Mouse (Mus musculus) heart, adult 2 months (tissue): ENCODE data around the gene Tmprss12. TPM values are rescaled to one million over a fixed set of nuclear protein-coding genes. Genes with fewer than 3 reads are reported as not detected.
"Not testable (repeated sequence)": the region's sequence is repeated elsewhere in the genome, so short reads cannot be mapped to it uniquely, and the experiment has no call there.

Experiments used
- DNase-seq, 2 experiments: peaks; one replicate each; pipeline ENCODE4 v3.0.0; 2021
- H3K27ac ChIP-seq: fragments of 200-600 bp; 2 replicates; pipeline ENCODE4 v1.8.1; 2022
- H3K27me3 ChIP-seq: fragments of 200-500 bp; 2 replicates; pipeline ENCODE4 v1.6.1; 2012; ENCODE audit warnings: mild to moderate bottlenecking, low read length, inconsistent platforms, mixed read lengths; ENCODE audit not compliant: control insufficient read depth, insufficient read depth
- H3K36me3 ChIP-seq: fragments of 200-500 bp; 2 replicates; pipeline ENCODE4 v1.6.1; 2012; ENCODE audit warnings: low read length, inconsistent platforms; ENCODE audit not compliant: control insufficient read depth, insufficient read depth
- H3K4me1 ChIP-seq: fragments of 200-500 bp; 2 replicates; pipeline ENCODE4 v1.6.1; 2011; ENCODE audit warnings: low read length; ENCODE audit not compliant: control insufficient read depth, insufficient read depth
- H3K4me3 ChIP-seq: fragments of 200-600 bp; 2 replicates; pipeline ENCODE4 v1.8.1; 2022
- H3K79me2 ChIP-seq: fragments of 200-500 bp; replicated peaks from 2 replicates; pipeline ENCODE4 v1.6.1; 2012; ENCODE audit warnings: mild to moderate bottlenecking, inconsistent platforms, low read length, moderate library complexity, mixed read lengths; ENCODE audit not compliant: control insufficient read depth, insufficient read depth
- H3K9ac ChIP-seq: fragments of 200-500 bp; 2 replicates; pipeline ENCODE4 v1.6.1; 2012; ENCODE audit warnings: low read depth, mild to moderate bottlenecking, control low read depth, inconsistent platforms, low read length, mixed read lengths
- CTCF ChIP-seq: fragments of 200-600 bp; IDR thresholded peaks from 2 replicates; pipeline ENCODE4 v1.8.1; 2022; ENCODE audit warnings: antibody characterized with exemption, mild to moderate bottlenecking, moderate library complexity
- EP300 ChIP-seq: fragments of 200-500 bp; IDR thresholded peaks from 2 replicates; pipeline ENCODE4 v1.6.1; 2011; ENCODE audit warnings: low read depth, low read length, control low read depth; ENCODE audit not compliant: insufficient read depth
- POLR2A ChIP-seq: fragments of 200-500 bp; IDR thresholded peaks from 2 replicates; pipeline ENCODE4 v1.6.1; 2011; ENCODE audit warnings: mild to moderate bottlenecking, low read depth, low read length, control low read depth; ENCODE audit not compliant: insufficient read depth
- WGBS: fragments of 180-500 bp; shearing (Covaris S2); methylation state at CpG from one replicate; pipeline ENCODE4 v1.1.7; 2018; 5-methylcytosine and 5-hydroxymethylcytosine counted together
- intact Hi-C: fragments of 180-260 bp; cut with DNase I; formaldehyde crosslinking; loops from one replicate; pipeline ENCODE4 v1.15.1; 2025
- polyA plus RNA-seq: library from polyadenylated mRNA; depleted of rRNA; stranded (reverse); fragments of >200 nt; gene quantifications from 2 replicates; pipeline ENCODE4 v1.2.3, GENCODE M21; 2012
- total RNA-seq, 2 experiments: library from RNA; stranded (reverse); gene quantifications; 2 replicates each; pipeline ENCODE4 v1.2.3; 2021

Gene Tmprss12
- total and polyA plus RNA-seq, 3 experiments: not detected

DNA sequence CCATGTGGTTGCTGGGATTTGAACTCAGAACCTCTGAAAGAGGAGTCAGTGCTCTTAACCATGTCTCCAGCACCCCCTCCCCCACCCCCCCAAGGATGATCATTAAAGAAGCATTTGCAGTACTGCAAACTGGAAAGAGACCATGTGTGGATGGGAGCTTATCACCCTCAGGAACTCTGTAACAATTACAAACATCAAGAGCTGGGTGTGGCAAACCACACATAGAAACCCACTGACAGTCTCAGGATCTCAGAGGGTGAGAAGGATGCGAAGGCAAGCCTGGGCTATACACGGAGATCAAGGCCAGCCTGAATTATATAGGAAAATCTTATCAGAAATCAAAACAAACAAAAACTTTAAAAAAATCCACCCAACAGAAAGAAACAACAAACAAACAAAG, 25.6 kb downstream of the Tmprss12 start:
- H3K27me3 ChIP-seq: no peaks in the 10 kb centered on the region
- H3K36me3 ChIP-seq: peaks cover 3% of the 10 kb centered on the region
- H3K4me3 ChIP-seq: no peak overlapping the region
- no peaks in the 10 kb centered on the region for H3K79me2 ChIP-seq
- no peak overlapping the region for H3K9ac ChIP-seq
- intact Hi-C loops: no loop called here
- WGBS: 78% methylated on average over 2 of the region's 2 CpGs
- no peak overlapping the region for H3K27ac ChIP-seq
- TF ChIP-seq POLR2A (no peak), CTCF (no peak), EP300 (no peak)
- DNase-seq: no peak
- no peaks in the 10 kb centered on the region; the same call in 1 of the 2 replicates for H3K4me1 ChIP-seq

DNA sequence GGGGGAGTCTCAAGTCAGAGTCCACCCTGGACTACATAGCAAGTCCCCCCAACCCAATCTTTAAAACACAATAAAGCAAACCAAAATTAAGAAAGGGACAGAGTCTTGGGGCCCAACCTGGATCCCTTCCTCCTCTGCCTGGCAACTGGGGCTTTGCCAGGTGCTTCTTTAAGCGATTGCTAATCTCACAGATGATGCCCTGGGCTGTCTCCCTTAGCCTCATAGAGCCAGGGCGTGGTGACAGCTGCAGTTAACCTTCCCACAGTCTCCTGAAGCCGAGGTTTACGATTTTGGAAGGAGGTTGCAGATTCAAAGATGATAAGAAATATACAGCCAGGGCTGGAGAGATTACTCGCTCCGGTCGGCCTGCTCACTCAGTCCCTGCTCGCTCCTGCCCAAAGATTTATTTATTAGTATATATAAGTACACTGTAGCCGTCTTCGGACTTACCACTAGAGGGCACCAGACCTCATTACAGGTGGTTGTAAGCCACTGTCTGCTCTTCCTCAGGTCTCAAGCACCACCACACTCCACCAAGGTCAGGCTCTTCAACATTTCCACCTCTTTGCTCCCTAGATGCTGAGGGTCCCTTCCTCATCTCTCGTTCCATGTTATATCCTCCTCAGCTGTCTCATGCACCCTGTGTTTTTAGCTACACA, 26.9 kb downstream of the Tmprss12 start:
- intact Hi-C loops, H3K79me2 ChIP-seq, H3K36me3 ChIP-seq, H3K27ac ChIP-seq, H3K9ac ChIP-seq, H3K4me1 ChIP-seq, H3K27me3 ChIP-seq, H3K4me3 ChIP-seq: not testable (repeated sequence)
- peak; percentile 65 for TF ChIP-seq CTCF
- 56% methylated on average over 11 of the region's 11 CpGs for WGBS
- peak in 1 of 2 experiments; percentile 21 for DNase-seq

DNA sequence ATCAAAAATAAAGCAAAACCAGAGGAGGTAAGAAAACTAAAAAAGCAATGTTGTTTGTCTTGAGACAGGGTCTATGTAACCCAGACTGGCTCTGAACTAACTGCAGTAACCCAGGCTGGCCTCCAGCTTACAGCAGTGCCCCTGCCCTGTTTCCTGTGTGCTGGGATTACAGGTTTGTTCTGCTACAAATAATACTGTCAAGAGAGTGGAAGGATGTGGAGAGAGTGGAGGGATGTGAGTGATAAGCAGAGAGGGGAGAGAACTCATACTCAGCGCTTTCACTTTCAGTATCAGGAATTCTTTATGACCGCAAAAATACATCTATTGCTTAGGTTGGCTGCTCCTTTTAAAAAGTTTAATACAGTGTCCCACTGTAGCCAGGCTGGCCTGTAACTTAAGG, 31.7 kb downstream of the Tmprss12 start:
- H3K4me3 ChIP-seq: no peak overlapping the region
- WGBS: 25% methylated on average over 2 of the region's 2 CpGs
- H3K27ac ChIP-seq: no peak overlapping the region; the same call in 1 of the 2 replicates
- intact Hi-C loops: loop anchor here (10.0 kb wide), 1 partner anchor 142 kb away; no protein-coding TSS in a partner anchor
- peaks cover 1% of the 10 kb centered on the region for H3K4me1 ChIP-seq
- H3K9ac ChIP-seq: no peak overlapping the region; the same call in 1 of the 2 replicates
- no peaks in the 10 kb centered on the region for H3K27me3 ChIP-seq
- no peak for TF ChIP-seq CTCF
- TF ChIP-seq POLR2A: no peak
- no peak for TF ChIP-seq EP300
- peaks cover 2% of the 10 kb centered on the region; the same call in 1 of the 2 replicates for H3K36me3 ChIP-seq
- H3K79me2 ChIP-seq: no peaks in the 10 kb centered on the region
- DNase-seq: no peak

DNA sequence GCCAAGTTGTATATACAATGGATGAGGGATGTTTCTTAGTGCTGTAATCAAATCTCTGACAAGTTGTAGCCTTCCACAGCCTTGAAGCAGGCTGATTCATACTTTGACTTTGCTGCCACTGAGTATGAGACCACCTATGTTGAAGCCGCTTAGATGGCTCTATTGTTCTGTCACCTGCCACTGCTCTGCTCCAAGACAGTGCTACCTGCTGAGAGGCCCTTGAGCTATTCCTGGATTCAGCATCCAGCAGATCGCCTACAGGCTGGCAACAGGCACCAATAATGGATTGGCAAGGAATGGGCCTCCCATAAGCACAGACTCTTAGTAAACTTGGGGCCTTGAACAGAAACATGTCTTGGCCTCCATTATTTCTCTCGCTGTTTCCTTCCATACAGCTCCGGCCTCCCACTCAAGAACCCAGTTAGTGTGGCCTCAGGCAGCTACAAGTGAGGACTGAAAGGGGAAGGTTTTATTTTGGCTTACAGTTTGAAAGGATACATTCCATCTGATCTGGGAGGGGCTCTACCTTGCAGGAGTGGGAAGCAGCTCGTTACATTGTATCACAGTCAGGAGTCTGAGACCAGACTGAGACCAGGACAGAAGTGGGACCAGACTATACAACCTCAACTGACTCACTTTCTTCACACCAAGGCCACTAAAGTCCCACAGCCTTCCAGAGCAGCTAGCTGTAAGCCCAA, 34.0 kb downstream of the Tmprss12 start:
- H3K36me3 ChIP-seq: 0 out of 2 replicates have a peak, but pooled peaks cover 2% of the 10 kb centered on the region
- no peak for DNase-seq
- no peak overlapping the region for H3K27ac ChIP-seq
- H3K27me3 ChIP-seq: no peaks in the 10 kb centered on the region
- no peaks in the 10 kb centered on the region for H3K79me2 ChIP-seq
- no peak overlapping the region for H3K4me3 ChIP-seq
- TF ChIP-seq EP300 (no peak), POLR2A (no peak), CTCF (no peak)
- H3K4me1 ChIP-seq: peaks cover 5% of the 10 kb centered on the region
- intact Hi-C loops: loop anchor here (10.0 kb wide), 1 partner anchor 140 kb away; no protein-coding TSS in a partner anchor
- H3K9ac ChIP-seq: no peak overlapping the region
- 94% methylated on average over 5 of the region's 5 CpGs for WGBS

DNA sequence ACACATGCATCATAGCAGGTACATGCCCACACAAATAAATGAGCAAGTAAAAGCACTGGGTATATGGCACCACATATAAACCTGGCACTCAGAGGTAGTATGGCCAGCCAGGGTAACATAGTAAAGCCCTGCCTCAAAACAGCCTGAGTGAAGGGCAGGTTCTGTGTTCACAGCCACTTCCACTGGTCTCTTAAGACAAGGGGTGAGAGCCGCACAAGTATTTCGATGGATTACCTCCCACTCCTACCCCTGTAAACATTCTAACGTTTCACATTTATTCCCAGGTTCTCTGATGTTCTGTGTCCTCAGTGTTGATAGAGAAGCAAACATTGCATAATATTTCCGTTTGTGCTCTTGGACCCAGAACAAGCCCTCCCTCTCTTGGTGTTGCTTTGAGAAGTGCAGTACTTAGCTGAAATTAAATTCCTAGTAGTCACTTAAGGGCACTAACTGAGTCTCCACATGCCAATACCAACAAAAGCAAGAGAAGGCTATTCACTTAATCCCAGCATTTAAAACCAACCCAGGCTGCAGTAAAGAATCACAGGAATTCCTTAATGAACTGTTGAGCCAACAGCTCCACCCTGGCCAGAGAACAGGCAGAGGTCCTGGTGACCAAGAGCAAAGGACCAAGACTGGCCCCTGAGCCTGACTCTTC, 37.5 kb downstream of the Tmprss12 start:
- H3K27me3 ChIP-seq, H3K27ac ChIP-seq, H3K4me1 ChIP-seq, H3K4me3 ChIP-seq, H3K79me2 ChIP-seq, H3K9ac ChIP-seq, H3K36me3 ChIP-seq: not testable (repeated sequence)
- intact Hi-C loops: loop anchor here (10.0 kb wide), 1 partner anchor 137 kb away; no protein-coding TSS in a partner anchor
- 53% methylated on average over 4 of the region's 4 CpGs for WGBS
- peak in 1 of 2 experiments; percentile 19 for DNase-seq

DNA sequence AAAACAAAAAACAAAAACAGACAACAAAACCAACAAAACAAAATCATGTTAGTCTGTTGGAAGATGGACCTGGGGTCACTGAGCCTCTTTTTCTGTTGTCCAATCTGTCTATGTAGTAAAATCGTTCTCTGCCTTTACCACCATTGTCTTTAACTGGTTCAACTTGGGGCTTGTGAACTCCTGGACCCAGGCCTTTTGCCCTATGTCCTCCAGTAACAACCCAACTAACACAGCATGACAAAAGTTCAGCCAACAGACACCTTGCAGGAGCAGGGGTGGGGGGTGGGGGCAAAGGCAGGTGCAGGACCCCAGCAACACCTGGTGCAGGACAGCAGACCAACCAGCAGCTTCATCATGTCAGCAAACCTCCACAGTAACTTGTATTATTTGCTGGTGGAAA, 39.2 kb downstream of the Tmprss12 start:
- TF ChIP-seq EP300: no peak
- TF ChIP-seq CTCF: no peak
- no peak for TF ChIP-seq POLR2A
- Histone ChIP-seq H3K36me3 (no peaks in the 10 kb centered on the region), H3K27me3 (no peaks in the 10 kb centered on the region), H3K79me2 (no peaks in the 10 kb centered on the region), H3K4me1 (peaks cover 3% of the 10 kb centered on the region; the same call in 1 of the 2 replicates), H3K4me3 (no peak overlapping the region), H3K27ac (no peak overlapping the region), H3K9ac (no peak overlapping the region)
- 97% methylated on average over 1 of the region's 1 CpGs for WGBS
- DNase-seq: no peak
- intact Hi-C loops: loop anchor here (10.0 kb wide), 3 partner anchors 55 to 135 kb away; no protein-coding TSS in a partner anchor
